Mouse (Mus musculus) 3134 (cell line): ENCODE results near the gene Spata22.
"Not testable (repeated sequence)": the region's sequence is repeated elsewhere in the genome, so short reads cannot be mapped to it uniquely, and the experiment has no call there.

Experiments used
- DNase-seq: peaks from one replicate; pipeline ENCODE4 v3.0.0-alpha.2; 2011; ENCODE audit warnings: low spot score; ENCODE audit not compliant: insufficient read length; ENCODE audit errors: extremely low read depth

Gene Spata22

DNA sequence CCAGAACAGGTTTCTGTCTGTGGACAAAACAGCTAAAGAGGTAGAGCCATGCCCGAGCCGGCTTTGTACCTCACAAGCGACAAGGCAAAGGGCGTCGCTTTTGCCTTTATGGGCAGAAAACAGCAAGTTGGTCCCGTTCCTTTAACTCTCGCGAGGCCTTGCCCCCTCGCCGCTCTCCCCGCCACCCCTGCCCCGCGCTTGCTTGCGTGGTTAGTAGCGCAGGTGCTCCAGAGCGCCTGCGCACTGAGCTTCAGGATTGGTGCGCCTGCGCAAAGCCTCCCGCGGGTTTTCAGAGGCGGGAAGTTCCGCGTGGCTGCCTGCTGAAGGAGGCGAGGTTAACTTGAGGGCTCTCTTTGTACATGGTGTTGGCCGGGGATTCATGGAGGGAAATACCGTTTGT lies at the start of gene Spata22, which contains the start of the genes Aspa and Gm49340:
Gene Spata22, plus strand, starts transcription at position 300 of the 400 bp plus-strand sequence.
Gene Aspa, minus strand, starts transcription at position 155 of the 400 bp plus-strand sequence.
Gene Gm49340, plus strand, starts transcription at position 300 of the 400 bp plus-strand sequence.
- DNase-seq, result peak; percentile 14

DNA sequence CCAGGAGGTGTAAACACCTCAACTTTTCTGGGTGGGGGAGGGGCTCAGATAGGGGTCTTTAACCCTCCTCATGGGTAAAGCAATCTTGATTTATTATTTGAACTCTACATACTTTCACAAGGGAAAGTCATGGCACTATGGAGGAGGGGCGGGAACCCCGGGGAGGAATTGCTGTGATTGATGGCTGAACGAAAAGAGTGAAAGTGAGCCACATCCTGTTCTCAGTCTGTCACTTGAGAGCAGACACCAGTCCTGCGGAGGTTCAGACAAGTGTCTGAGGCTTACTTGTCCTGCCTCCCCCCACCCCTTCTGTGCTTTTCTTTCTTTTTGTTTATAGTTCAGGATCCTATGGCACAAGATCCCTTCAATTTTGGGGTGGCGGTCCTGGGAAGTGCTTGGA lies 48.8 kb upstream of the Spata22 start:
- no peak for DNase-seq

DNA sequence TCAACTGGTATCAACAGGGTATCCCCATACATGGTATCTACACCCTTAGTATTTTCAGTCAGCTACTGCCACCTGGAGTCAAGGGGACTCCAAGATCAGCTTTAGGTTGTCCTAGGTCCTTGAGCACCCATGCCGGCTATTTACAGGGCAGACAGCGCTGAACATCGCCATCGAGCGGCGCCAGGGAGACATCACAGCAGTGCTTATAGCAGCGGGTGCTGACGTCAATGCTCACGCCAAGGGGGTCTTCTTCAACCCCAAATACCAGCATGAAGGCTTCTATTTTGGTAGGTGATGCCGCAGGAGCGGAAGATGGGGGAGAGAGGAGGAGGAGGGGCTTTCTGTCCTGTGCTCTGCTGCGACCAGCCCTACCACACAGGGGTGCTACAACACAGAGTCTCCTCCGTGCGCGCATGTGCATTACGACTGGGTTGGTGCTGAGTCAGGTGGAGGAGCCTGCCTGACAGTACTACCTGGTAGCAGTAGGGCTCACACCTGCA lies 48.0 kb upstream of the Spata22 start:
- DNase-seq, result no peak

GRCm38 (mm10) chr11:73283369-73283768 lies 46.2 kb upstream of the Spata22 start:
- no peak for DNase-seq

DNA sequence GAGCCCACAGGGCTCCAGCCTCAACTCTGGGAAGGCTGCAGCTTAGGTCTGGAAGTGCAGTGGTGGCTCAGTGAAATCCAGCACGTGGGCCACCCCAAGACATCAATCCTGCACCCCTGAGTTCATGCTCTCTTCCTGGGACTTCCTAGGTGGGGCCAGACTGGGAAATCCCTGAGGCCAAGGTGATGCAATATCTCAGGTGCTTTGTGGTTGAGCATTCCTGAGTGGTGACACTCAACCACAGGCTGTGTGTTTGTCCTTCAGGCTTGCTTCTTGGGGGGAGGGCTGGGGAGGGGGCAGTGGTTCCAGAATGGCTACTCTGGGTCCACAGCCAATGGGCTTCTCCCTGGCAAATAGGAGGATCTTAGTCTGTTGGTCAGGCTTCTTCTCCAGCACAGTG lies 45.6 kb upstream of the Spata22 start:
- DNase-seq, result peak; percentile 42

GRCm38 (mm10) chr11:73284351-73284750 lies 45.2 kb upstream of the Spata22 start:
- peak; percentile 42 for DNase-seq

GRCm38 (mm10) chr11:73289621-73290020 lies 39.9 kb upstream of the Spata22 start:
- no peak for DNase-seq

GRCm38 (mm10) chr11:73303123-73303522 lies 26.4 kb upstream of the Spata22 start:
- DNase-seq, result no peak

- no peak for DNase-seq
These were observed 13.6 kb upstream of the Spata22 start for GRCm38 (mm10) chr11:73315961-73316360.

GRCm38 (mm10) chr11:73318581-73318980 lies 11.0 kb upstream of the Spata22 start:
- not testable (repeated sequence) for DNase-seq

GRCm38 (mm10) chr11:73321064-73321463 lies 8.5 kb upstream of the Spata22 start:
- not testable (repeated sequence) for DNase-seq

- DNase-seq, result no peak
These were observed 5.4 kb upstream of the Spata22 start for GRCm38 (mm10) chr11:73323906-73324830.

- peak; percentile 38 for DNase-seq
These were observed 3.1 kb upstream of the Spata22 start for GRCm38 (mm10) chr11:73326485-73326886.

DNA sequence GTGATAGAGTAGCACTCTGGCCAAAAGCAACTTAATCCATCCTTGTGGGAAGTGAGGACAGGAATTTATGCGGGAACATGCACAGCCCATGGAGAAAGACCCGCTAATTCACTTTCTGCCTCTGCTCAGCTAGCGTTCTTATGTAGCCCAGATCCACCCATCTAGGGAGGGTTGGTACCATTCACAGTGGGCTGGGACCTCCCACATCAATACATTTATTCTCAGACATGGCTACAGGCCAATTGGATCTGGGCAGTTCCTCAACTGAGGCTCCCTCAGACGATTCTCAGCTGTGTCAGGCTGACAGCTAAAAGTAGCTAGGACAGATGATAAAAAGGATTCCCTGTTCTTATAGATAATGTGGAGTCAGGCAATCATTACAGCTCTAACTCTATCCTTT lies 2.2 kb upstream of the Spata22 start:
- no peak for DNase-seq

DNA sequence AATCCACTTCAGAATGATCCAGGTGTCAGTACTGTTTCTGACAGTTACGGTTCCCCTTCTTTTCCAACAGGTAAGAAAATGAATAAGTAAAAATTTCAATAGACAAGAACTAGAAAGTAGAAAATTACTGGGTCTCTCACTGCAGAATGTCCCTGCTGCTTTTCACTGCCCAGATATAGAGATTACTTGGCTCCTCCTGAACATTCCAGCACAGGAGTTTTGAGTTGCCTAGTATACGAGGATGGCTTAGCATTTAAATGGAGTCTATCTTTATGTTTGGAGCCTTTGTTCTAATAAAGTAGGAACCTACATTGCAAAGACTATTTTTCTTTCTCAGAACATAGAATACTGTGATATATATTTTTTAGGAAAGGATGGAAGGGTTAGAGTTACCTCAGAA lies 3.8 kb downstream of the Spata22 start:
- DNase-seq, result no peak

- no peak for DNase-seq
These were observed 7.4 kb downstream of the Spata22 start for GRCm38 (mm10) chr11:73336919-73337318.

DNA sequence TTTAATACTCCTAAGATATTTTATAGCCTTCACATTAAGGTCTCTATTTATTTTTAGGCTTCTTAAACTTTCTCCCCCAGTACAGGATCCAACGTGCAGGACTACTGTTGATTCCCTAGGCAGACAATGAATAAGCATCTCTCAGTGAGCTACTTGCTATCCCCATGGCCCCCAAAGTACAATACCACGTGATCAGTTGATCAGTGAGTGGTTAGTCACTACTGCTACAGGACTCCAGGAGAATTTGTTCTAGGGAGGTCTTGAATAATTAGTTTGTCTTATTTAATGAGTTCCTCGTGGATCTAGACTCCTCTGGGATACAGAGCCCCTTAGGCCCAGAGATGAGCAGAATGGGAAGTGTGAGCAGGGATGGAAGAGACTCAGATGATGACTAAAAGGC lies 20.9 kb downstream of the Spata22 start, which contains the start of gene Olfr20:
Gene Olfr20, plus strand, starts transcription at position 301 of the 400 bp plus-strand sequence.
- no peak for DNase-seq

GRCm38 (mm10) chr11:73370946-73371345 lies 41.4 kb downstream of the Spata22 start, which contains the start of gene Olfr376:
Olfr376 (plus strand) TSS chr11:73371246.
- DNase-seq, result no peak

- DNase-seq, result no peak
These were observed 65.8 kb downstream of the Spata22 start for GRCm38 (mm10) chr11:73395374-73395773.
